Mouse (Mus musculus): Measurements from ENCODE around the gene Sult2a3. TPM values are rescaled to one million over a fixed set of nuclear protein-coding genes. Genes with fewer than 3 reads are reported as not detected.
"Not testable (repeated sequence)": the region's sequence is repeated elsewhere in the genome, so short reads cannot be mapped to it uniquely, and the experiment has no call there.

Sult2a3 gene
- not detected in 2 replicates for polyA plus RNA-seq (2015; fragmentation: Nextera tagmentation; extraction: Ambion mirVana)

DNA sequence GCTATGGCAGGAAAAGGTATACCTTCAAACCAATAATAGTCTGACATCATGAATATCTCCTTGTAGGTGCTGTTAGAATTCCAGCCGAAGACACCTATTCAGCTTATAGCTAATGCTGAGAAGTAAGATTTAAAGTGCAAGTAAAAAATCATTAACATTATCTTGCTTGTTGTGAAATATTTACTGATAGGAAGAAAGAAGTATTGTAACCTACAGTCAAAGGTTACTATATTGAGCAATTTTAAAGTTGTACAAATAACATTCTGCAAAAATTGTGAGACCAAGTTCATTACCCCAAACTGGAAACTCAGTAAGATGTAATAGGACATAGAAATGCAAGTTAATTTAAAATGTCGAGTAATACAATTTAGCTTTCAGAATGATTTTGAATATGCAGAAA lies at the start of gene Sult2a3:
Gene Sult2a3, minus strand, starts transcription at position 101 of the 400 bp plus-strand sequence.
- 86% methylated on average over 2 of the region's 2 CpGs for WGBS
- Histone ChIP-seq H3K4me3 (no peak within 1 kb of the TSS), H3K4me2 (no peak within 1 kb of the TSS), H3K4me1 (no peaks in the 10 kb centered on the region), H3K27me3 (no peaks in the 10 kb centered on the region), H3K9me3 (replicated peaks) (peaks cover 17% of the 10 kb centered on the region), H3K9ac (no peak within 1 kb of the TSS), H3K27ac (no peak within 1 kb of the TSS), H3K36me3 (ENCODE audit: poor library complexity, severe bottlenecking) (no peaks in the 10 kb centered on the region)
- no peak for ATAC-seq

DNA sequence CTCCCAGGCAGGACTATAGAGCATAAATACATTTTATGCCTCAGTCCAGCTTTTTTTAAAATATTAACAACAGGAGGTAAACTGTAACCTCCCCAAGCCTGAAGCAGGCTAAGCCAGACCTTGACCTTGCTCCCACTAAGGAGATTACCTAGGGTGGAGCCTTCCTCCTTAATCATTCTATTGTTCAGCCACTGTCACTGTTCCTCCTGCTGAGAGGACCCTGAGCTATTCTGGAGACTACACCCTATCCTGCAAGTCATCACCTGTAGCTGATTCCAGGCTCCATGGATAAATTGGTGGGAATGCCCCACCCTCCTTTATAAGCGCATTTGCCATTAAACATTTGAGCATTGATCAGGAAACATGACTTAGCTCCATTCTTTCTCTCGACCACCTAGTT lies 2.4 kb downstream of the Sult2a3 start:
- Histone ChIP-seq H3K4me2 (no peak overlapping the region), H3K4me3 (no peak overlapping the region), H3K4me1 (no peaks in the 10 kb centered on the region), H3K27ac (no peak overlapping the region), H3K27me3 (no peaks in the 10 kb centered on the region), H3K9ac (no peak overlapping the region), H3K36me3 (ENCODE audit: poor library complexity, severe bottlenecking) (no peaks in the 10 kb centered on the region), H3K9me3 (replicated peaks) (peaks cover 12% of the 10 kb centered on the region)
- WGBS: 84% methylated on average over 2 of the region's 2 CpGs
- no peak for ATAC-seq

DNA sequence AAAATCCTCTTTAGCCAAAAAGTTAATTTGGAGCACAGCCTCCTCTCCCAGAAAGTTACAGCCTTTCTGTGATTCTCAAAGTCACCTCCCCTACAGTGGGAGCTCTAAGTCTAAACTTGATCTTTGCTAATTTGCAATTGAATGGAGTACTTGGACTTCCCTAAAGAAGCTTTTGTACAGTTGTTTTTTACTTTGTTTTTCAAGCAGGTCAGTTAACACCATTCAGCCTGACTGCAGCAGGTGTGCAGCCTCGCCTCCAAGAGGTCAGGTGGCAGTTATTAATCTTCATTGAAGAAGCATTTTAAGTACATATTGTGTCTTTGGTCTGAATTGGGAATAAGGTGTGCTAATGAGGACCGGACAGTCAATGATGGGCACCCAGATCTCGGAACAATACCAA lies 3.0 kb downstream of the Sult2a3 start:
- not testable (repeated sequence) for H3K4me2 ChIP-seq; H3K27ac ChIP-seq; H3K9ac ChIP-seq; H3K4me1 ChIP-seq; H3K27me3 ChIP-seq; ATAC-seq; H3K4me3 ChIP-seq; H3K36me3 ChIP-seq (ENCODE audit: poor library complexity, severe bottlenecking)
- WGBS: 65% methylated on average over 3 of the region's 3 CpGs
- H3K9me3 ChIP-seq (replicated peaks): peaks cover 15% of the 10 kb centered on the region

DNA sequence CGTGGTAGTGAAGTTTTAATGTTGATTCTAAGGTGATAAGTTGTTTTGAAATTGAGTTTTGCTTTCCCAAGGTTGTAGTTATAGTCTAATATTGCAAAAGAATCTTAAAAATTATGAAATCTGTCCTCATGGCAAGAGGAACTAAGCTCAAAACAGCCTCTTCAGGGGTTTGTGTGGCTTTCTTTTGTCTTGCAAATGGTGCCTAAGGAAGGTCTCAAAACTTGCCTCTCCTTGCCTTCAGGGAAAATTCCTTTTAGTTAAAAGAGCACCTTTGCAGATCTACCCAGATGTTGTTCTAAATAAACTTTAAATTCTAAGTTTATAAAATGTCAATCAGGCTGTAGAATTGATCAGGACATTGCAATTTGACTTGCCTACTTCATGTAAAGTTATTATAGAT lies 6.1 kb downstream of the Sult2a3 start:
- WGBS: 32% methylated on average over 1 of the region's 1 CpGs
- Histone ChIP-seq H3K27ac (no peak overlapping the region), H3K9me3 (replicated peaks) (peaks cover 16% of the 10 kb centered on the region; the same call in 1 of the 2 replicates)

DNA sequence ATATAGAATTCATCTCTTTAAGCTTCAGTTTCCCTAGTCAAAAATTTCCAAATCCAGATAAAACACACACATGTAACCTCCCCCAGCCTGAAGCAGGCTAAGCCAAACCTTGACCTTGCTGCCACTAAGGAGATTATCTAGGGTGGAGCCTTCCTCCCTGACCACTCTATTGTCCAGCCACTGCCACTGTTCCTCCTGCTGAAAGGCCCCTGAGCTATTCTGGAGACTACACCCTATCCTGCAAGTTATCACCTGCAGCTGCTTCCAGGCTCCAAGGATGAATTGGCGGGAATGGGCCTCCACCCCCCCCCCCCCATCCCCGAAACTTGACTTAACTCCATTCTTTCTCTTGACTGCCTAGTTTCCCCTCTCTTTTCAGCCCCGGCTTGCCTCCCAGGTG lies 8.4 kb downstream of the Sult2a3 start:
- peaks cover 19% of the 10 kb centered on the region for H3K9me3 ChIP-seq (replicated peaks)
- H3K27me3 ChIP-seq; H3K36me3 ChIP-seq (ENCODE audit: poor library complexity, severe bottlenecking); H3K4me1 ChIP-seq; ATAC-seq; H3K27ac ChIP-seq; H3K4me2 ChIP-seq; H3K4me3 ChIP-seq; H3K9ac ChIP-seq: not testable (repeated sequence)
- WGBS: 70% methylated on average over 3 of the region's 3 CpGs

More for the DNA sequence above, 6.1 kb downstream of the Sult2a3 start:
- Histone ChIP-seq H3K36me3 (ENCODE audit: poor library complexity, severe bottlenecking) (no peaks in the 10 kb centered on the region), H3K9ac (no peak overlapping the region), H3K4me2 (no peak overlapping the region), H3K27me3 (no peaks in the 10 kb centered on the region), H3K4me1 (no peaks in the 10 kb centered on the region), H3K4me3 (no peak overlapping the region)
- ATAC-seq: no peak

DNA sequence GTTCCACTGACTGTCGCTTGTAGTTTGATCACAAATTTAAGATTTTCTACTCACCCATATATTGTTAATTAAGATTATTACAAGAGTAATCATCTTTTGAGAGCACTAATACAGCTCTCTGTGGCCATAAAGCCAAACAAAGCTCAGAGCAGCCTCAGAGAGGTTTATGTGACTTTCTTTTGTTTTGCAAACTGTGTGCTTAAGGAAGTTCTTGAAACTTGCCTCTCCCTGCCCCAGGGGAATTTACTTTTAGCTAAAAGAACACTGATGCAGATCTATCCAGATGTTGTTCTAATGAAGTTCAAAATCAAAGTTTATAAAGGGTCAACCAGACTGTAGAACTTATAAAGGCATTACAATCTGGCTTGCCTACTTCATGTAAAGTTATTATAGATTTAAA lies 75.0 kb downstream of the Sult2a3 start:
- not testable (repeated sequence) for H3K36me3 ChIP-seq (ENCODE audit: poor library complexity, severe bottlenecking); H3K27me3 ChIP-seq; H3K4me3 ChIP-seq; H3K4me2 ChIP-seq; ATAC-seq; H3K4me1 ChIP-seq; H3K27ac ChIP-seq; H3K9ac ChIP-seq
- WGBS: 70% methylated on average over 1 of the region's 1 CpGs
- H3K9me3 ChIP-seq (replicated peaks): peaks cover 12% of the 10 kb centered on the region; the same call in 1 of the 2 replicates

DNA sequence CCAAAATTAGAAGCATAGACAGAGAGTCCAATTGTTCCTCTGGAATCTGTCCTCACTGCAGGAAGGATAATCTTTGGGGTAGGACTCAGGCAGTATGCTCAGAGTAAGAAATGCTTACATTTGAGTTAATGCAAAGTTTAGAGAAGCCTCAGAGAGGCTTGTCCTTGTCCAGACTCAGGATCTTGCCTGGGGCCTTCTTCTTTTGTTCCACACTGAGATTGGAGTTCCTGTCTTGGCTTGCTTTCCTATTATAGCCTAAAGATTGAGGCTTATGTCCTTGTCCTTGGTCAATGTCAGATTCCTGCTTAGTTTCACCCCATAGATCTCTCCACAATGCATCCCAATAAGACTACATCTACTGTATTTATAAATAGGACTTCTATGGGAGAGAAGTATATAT lies 92.0 kb downstream of the Sult2a3 start:
- H3K27me3 ChIP-seq; H3K9ac ChIP-seq; H3K9me3 ChIP-seq (replicated peaks); H3K4me1 ChIP-seq; H3K36me3 ChIP-seq (ENCODE audit: poor library complexity, severe bottlenecking); H3K4me2 ChIP-seq; H3K27ac ChIP-seq; H3K4me3 ChIP-seq; ATAC-seq: not testable (repeated sequence)

Other genes with a start within 250 kb of the Sult2a3 start
- gene Sult2a4, start 133.4 kb downstream of the Sult2a3 start, polyA plus RNA-seq (2015; fragmentation: Nextera tagmentation; extraction: Ambion mirVana): not detected in 2 replicates
- not detected in 2 replicates for gene Sult2a6, start 131.8 kb upstream of the Sult2a3 start, polyA plus RNA-seq (2015; fragmentation: Nextera tagmentation; extraction: Ambion mirVana)
- gene Obox8, start 210.5 kb upstream of the Sult2a3 start, polyA plus RNA-seq (2015; fragmentation: Nextera tagmentation; extraction: Ambion mirVana): not detected in 2 replicates

Measured in forebrain, embryonic 13.5 days (tissue).